Mouse (Mus musculus) liver, adult 2 months (tissue): ENCODE data around the gene Banp. TPM values are rescaled to one million over a fixed set of nuclear protein-coding genes. Genes with fewer than 3 reads are reported as not detected.
A peak's percentile ranks its signal among the peaks of the same experiment; 100 is the strongest.

Experiments used
- DNase-seq: peaks from one replicate; pipeline ENCODE4 v3.0.0-alpha.2; 2011; ENCODE audit warnings: low read depth, low spot score; ENCODE audit errors: extremely low read depth
- H3K27ac ChIP-seq: fragments of 200-500 bp; replicated peaks from 2 replicates; pipeline ENCODE4 v1.5.1; 2012; ENCODE audit warnings: low read depth, mild to moderate bottlenecking, control low read depth, inconsistent platforms, low read length; ENCODE audit not compliant: insufficient read depth
- H3K27me3 ChIP-seq: fragments of 200-500 bp; 2 replicates; pipeline ENCODE4 v1.6.1; 2012; ENCODE audit warnings: mild to moderate bottlenecking, moderate library complexity, low read length, inconsistent platforms; ENCODE audit not compliant: control insufficient read depth, insufficient read depth
- H3K36me3 ChIP-seq: fragments of 200-500 bp; 2 replicates; pipeline ENCODE4 v1.6.1; 2012; ENCODE audit warnings: low read length, inconsistent platforms; ENCODE audit not compliant: control insufficient read depth, insufficient read depth
- H3K4me1 ChIP-seq: fragments of 200-500 bp; 2 replicates; pipeline ENCODE4 v1.6.1; 2011; ENCODE audit warnings: low read length; ENCODE audit not compliant: control insufficient read depth, insufficient read depth
- H3K4me3 ChIP-seq: fragments of 200-500 bp; 2 replicates; pipeline ENCODE4 v1.5.1; 2011; ENCODE audit warnings: low read depth, mild to moderate bottlenecking, control low read depth, low read length, moderate library complexity; ENCODE audit not compliant: insufficient read depth
- H3K79me2 ChIP-seq: fragments of 200-500 bp; 2 replicates; pipeline ENCODE4 v1.6.1; 2012; ENCODE audit warnings: inconsistent platforms, mild to moderate bottlenecking, low read length, moderate library complexity; ENCODE audit not compliant: control insufficient read depth, insufficient read depth
- H3K9ac ChIP-seq: fragments of 200-500 bp; 2 replicates; pipeline ENCODE4 v1.6.1; 2012; ENCODE audit warnings: low read depth, mild to moderate bottlenecking, control low read depth, inconsistent platforms, low read length
- CTCF ChIP-seq: fragments of 200-500 bp; IDR thresholded peaks from 2 replicates; pipeline ENCODE4 v1.5.1; 2011; ENCODE audit warnings: low read depth, low read length, control low read depth
- POLR2A ChIP-seq: fragments of 200-500 bp; IDR thresholded peaks from 2 replicates; pipeline ENCODE4 v1.6.1; 2011; ENCODE audit warnings: low read length, control low read depth; ENCODE audit not compliant: insufficient read depth; ENCODE audit errors: extremely low read depth
- WGBS: fragments of 180-500 bp; shearing (Covaris S2); methylation state at CpG from one replicate; pipeline ENCODE4 v1.1.7; 2018; 5-methylcytosine and 5-hydroxymethylcytosine counted together
- polyA plus RNA-seq: library from polyadenylated mRNA; depleted of rRNA; stranded (reverse); fragments of >200 nt; gene quantifications from 2 replicates; pipeline ENCODE4 v1.2.3, GENCODE M21; 2012
- total RNA-seq: library from RNA; depleted of rRNA; stranded (reverse); fragments of >200 nt; gene quantifications from 2 replicates; pipeline ENCODE4 v1.2.3, GENCODE M21; 2014

Banp gene
- total and polyA plus RNA-seq, 2 experiments, result 9.8 to 38.2 TPM

DNA sequence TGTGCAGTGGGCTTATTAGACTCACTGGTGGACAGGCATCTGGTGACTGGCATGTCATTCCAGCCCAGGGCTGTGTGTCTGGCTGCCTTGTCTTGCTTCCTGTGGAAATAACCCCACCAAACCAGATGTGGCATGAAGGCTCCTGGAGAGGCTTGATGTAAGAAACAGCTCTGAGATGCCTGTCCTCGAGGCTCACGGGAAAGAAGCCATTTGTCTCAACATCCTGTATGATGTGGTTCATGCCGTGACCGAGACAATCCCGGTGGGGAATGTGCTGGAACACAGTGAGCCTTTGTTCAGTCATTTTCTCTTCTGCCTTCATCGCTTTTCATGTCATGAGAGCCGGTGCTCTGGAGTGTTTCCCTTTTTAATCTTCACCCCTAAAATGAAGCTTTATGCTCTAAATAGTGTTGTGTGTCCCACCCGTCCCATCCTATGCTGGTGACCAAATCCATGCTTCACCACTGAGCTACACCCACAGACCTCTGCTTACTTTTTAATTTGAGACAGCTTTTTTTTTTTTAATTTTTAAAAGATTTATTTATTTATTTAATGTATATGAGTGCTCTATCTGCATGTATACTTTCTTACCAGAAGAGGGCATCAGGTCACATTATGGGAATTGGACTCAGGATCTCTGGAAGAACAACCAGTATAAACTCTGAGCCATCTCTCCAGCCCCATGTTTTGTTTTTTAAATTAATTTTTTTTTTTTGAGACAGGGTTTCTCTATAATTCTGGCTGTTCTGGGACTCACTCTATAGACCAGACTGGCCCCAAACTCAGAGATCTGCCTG, 15.4 kb downstream of the Banp start:
- peaks cover 21% of the 10 kb centered on the region; the same call in 1 of the 2 replicates for H3K79me2 ChIP-seq
- H3K36me3 ChIP-seq, result no peaks in the 10 kb centered on the region
- 89% methylated on average over 8 of the region's 8 CpGs for WGBS
- no peak overlapping the region for H3K9ac ChIP-seq
- H3K4me1 ChIP-seq, result peaks cover 24% of the 10 kb centered on the region
- no peak overlapping the region for H3K4me3 ChIP-seq
- H3K27ac ChIP-seq, result no peak overlapping the region
- TF ChIP-seq CTCF (peak; percentile 13; the same call in 1 of the 2 replicates), POLR2A (no peak)
- no peaks in the 10 kb centered on the region for H3K27me3 ChIP-seq
- DNase-seq, result no peak

DNA sequence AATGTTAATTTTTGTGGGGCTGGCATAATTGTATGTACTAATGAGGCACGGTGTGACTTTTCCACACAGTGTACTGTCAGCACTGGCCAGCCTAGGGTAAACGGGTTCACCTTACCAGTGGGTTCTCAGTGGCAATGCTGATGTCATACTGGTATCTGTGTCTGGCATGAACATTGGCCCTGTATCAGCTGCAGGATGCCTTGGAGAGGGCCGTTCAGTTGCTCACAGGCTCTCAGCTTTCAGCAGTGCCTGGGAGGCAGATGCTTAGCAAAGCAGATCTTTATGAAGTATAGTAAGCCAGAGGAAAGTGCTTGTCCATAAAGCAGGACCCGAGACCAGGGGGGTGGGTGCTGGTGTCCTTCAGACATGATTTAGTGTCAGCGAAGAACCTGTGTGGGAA, 16.6 kb downstream of the Banp start:
- Histone ChIP-seq H3K9ac (no peak overlapping the region), H3K27me3 (no peaks in the 10 kb centered on the region), H3K79me2 (peaks cover 19% of the 10 kb centered on the region; the same call in 1 of the 2 replicates), H3K4me1 (peaks cover 24% of the 10 kb centered on the region), H3K4me3 (no peak overlapping the region), H3K27ac (no peak overlapping the region), H3K36me3 (no peaks in the 10 kb centered on the region)
- TF ChIP-seq POLR2A (no peak), CTCF (no peak)
- 66% methylated on average over 5 of the region's 5 CpGs for WGBS
- DNase-seq, result peak; percentile 26

DNA sequence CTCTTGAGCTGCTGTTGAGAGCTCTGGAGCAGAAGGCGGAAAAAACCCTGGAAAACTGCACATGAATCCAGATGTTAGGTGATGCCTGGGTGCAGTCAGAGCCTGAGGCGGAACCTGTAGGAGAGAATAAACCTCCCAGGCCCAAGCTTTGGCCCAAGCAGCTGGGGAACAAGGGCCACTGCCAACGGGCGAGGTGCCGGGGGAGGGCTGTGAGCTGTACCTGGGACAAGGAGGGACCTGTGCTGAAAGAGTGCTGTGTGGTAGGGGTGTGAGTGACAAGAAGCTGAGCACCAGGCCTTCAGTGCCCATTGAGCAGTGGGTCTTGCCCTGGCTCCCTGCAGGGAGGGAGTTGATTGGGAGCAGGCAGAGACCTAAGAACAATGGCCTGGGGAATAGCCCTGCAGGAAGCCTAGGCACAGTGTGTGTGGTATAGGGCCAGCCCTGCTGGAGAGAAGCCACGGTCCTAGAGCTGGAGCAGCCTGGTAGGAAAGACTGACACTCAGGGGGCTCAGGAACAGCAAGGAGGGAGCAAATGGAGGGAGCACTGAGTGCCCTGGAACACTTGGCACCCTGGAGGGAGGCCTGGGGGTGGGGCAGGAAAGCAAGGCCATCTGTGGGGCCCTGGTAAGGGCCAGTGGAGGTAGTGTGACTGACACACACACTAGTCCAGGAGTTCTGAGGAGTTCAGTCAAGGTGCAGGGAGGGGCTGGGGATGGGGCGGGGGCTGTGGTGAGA, 17.3 kb downstream of the Banp start:
- Histone ChIP-seq H3K79me2 (peaks cover 13% of the 10 kb centered on the region; the same call in 1 of the 2 replicates), H3K4me3 (no peak overlapping the region), H3K9ac (peak overlapping the region; percentile 10; the same call in 1 of the 2 replicates), H3K4me1 (peaks cover 24% of the 10 kb centered on the region), H3K36me3 (no peaks in the 10 kb centered on the region), H3K27ac (peak overlapping the region; percentile 68), H3K27me3 (no peaks in the 10 kb centered on the region)
- peak; percentile 42 for DNase-seq
- TF ChIP-seq POLR2A, result no peak
- WGBS, result 44% methylated on average over 7 of the region's 7 CpGs

DNA sequence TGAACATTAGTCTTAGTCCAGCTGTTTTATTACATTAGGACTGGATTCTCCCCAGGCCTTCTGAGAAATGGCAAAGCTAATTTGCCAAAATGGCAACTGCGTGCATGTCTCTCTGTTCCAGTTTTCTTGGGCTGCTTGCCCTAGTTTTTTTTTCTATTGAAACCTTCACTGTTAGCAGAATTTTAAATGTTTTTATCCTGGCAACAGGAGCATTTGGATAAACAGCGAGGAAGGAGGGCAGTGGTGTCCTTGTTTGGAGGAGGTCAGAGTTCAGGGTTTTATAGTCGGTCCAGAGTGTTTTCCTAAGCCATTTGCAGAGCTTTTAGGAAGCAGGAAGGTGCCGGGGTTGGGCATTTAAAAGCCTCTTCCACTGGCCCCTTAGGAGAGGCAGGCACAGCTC, 18.4 kb downstream of the Banp start:
- Histone ChIP-seq H3K4me1 (peaks cover 24% of the 10 kb centered on the region), H3K27ac (peak overlapping the region; percentile 88), H3K36me3 (no peaks in the 10 kb centered on the region), H3K27me3 (no peaks in the 10 kb centered on the region), H3K79me2 (peaks cover 11% of the 10 kb centered on the region; the same call in 1 of the 2 replicates), H3K4me3 (no peak overlapping the region), H3K9ac (0 out of 2 replicates have a peak overlapping the region, but pooled peaks have one; percentile 21)
- peak; percentile 96 for DNase-seq
- WGBS, result 11% methylated on average over 4 of the region's 4 CpGs
- TF ChIP-seq CTCF (no peak), POLR2A (no peak)

DNA sequence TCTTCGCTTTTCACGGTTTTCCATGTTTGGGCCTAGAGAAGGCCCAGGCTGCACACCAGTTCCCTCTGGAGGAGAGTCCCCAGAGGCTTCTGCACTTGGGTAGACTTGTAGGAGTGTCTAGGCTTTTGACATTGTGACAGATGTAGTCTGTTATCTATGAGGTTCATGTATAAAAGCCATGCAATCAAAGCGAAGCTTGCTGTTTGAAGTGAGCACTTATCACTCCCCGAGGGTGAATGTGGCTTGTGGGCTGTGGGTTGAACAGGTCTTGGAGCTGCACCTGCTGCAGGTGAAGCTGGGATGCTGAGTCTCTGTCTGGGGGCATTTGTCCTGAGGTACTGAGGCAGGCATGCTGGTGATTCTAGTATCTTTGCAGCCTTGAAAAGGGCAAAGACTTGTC, 19.0 kb downstream of the Banp start:
- no peak for DNase-seq
- Histone ChIP-seq H3K36me3 (no peaks in the 10 kb centered on the region), H3K4me3 (no peak overlapping the region), H3K9ac (0 out of 2 replicates have a peak overlapping the region, but pooled peaks have one; percentile 21), H3K27me3 (no peaks in the 10 kb centered on the region), H3K79me2 (peaks cover 11% of the 10 kb centered on the region; the same call in 1 of the 2 replicates), H3K4me1 (peaks cover 24% of the 10 kb centered on the region), H3K27ac (peak overlapping the region; percentile 83)
- WGBS, result 54% methylated on average over 4 of the region's 4 CpGs
- TF ChIP-seq POLR2A (no peak), CTCF (no peak)
